9 mouse cellular contexts compared by ENCODE assay signal in genomic region chr2:156304351-156304750, GRCm38 (mm10).
"Had no signal": no experiment of that assay in that cellular context is flagged by ENCODE, and none has a peak within 500 bp of the region (broad histone marks: within the 10 kb centered on the region; RNA-seq: fewer than 3 reads in every experiment).

No protein-coding gene starts in this region.

- H3K27ac ChIP-seq: hindbrain, embryonic 15.5 days; liver, embryonic 14.5 days had no signal

- ATAC-seq: intestine, embryonic 16.5 days; midbrain, embryonic 16.5 days had no signal

- H3K4me3 ChIP-seq: hindbrain, embryonic 15.5 days had no signal

- DNase-seq: layer of hippocampus, adult 9-11 months; layer of hippocampus, postnatal 36 days; lung, adult 18-20 months; right cerebral cortex, postnatal 14 days; thymus, postnatal 4 days had no signal

- H3K9me3 ChIP-seq: hindbrain, embryonic 15.5 days had no signal

- H3K4me1 ChIP-seq: hindbrain, embryonic 15.5 days had no signal

- H3K9ac ChIP-seq: hindbrain, embryonic 15.5 days; liver, embryonic 14.5 days had no signal

- H3K4me2 ChIP-seq: hindbrain, embryonic 15.5 days had no signal

- H3K27me3 ChIP-seq: hindbrain, embryonic 15.5 days had no signal
